Comparison of ENCODE assay signal across 8 mouse cellular contexts in genomic region chr10:44004221-44004751, GRCm38 (mm10).
A peak's percentile ranks its signal among the peaks of the same experiment; 100 is the strongest.
DNase-seq lines count a peak whose midpoint lies in the region; ATAC-seq and TF ChIP-seq lines count a peak whose summit lies in the region.

No protein-coding gene starts in this region.

- H3K4me3 ChIP-seq in thymus, adult 2 months (ENCODE audit: control insufficient read depth, insufficient read depth, low read length) = peak overlapping the region; percentile 89
- H3K4me3 ChIP-seq in heart, embryonic 16.5 days (ENCODE audit: low read length) = peak overlapping the region; percentile 68
- H3K4me3 ChIP-seq in kidney, postnatal 0 days (replicated peaks; ENCODE audit: low read depth, low read length) = peak overlapping the region; percentile 75

- no peak for DNase-seq in thymus, adult 2 months
- DNase-seq in thymus, postnatal 0 days (ENCODE audit: low spot score) = no peak
- DNase-seq in embryo, embryonic 11 days = peak; percentile 51
- DNase-seq in kidney, postnatal 0 days (ENCODE audit: low spot score) = peak; percentile 43
- peak; percentile 21 for DNase-seq in testis, postnatal 14 days (ENCODE audit: low spot score)
- no peak for DNase-seq in cerebellum, adult 8-10 months

- H3K9ac ChIP-seq in heart, embryonic 16.5 days (ENCODE audit: low read length) = peak overlapping the region; percentile 66; the same call in 1 of the 2 replicates
- H3K9ac ChIP-seq in kidney, postnatal 0 days (ENCODE audit: low read depth, low read length) = peak overlapping the region; percentile 60

- no peaks in the 10 kb centered on the region for H3K36me3 ChIP-seq in thymus, adult 2 months (ENCODE audit: control insufficient read depth, insufficient read depth, low read length)
- H3K36me3 ChIP-seq in heart, embryonic 16.5 days (ENCODE audit: control insufficient read depth, insufficient read depth) = no peaks in the 10 kb centered on the region
- no peaks in the 10 kb centered on the region for H3K36me3 ChIP-seq in kidney, postnatal 0 days (ENCODE audit: insufficient read depth, low read length)

- H3K27ac ChIP-seq in thymus, adult 2 months (ENCODE audit: control insufficient read depth, insufficient read depth, low read length) = no peak overlapping the region
- H3K27ac ChIP-seq in heart, embryonic 16.5 days (ENCODE audit: low read length) = no peak overlapping the region
- H3K27ac ChIP-seq in kidney, postnatal 0 days = no peak overlapping the region

- no peaks in the 10 kb centered on the region for H3K9me3 ChIP-seq in heart, embryonic 16.5 days (replicated peaks; ENCODE audit: control insufficient read depth, low read length)
- no peaks in the 10 kb centered on the region for H3K9me3 ChIP-seq in kidney, postnatal 0 days (replicated peaks; ENCODE audit: low read length)

- no peak for ATAC-seq in heart, embryonic 16.5 days (replicated peaks; ENCODE audit: extremely low read depth, insufficient read depth, low FRiP score)
- ATAC-seq in kidney, postnatal 0 days (replicated peaks; ENCODE audit: low FRiP score, low read depth) = no peak
- peak; percentile 19 for ATAC-seq in megakaryocyte, adult 5-6 weeks (ENCODE audit: poor library complexity, severe bottlenecking)

- peak overlapping the region; percentile 77 for H3K4me2 ChIP-seq in heart, embryonic 16.5 days (ENCODE audit: low read depth, low read length)
- peak overlapping the region; percentile 84 for H3K4me2 ChIP-seq in kidney, postnatal 0 days (ENCODE audit: low read length)

- 6% methylated on average over 33 of the region's 33 CpGs for WGBS in thymus, adult 2 months
- WGBS in heart, embryonic 16.5 days = 2% methylated on average over 33 of the region's 33 CpGs
- 2% methylated on average over 33 of the region's 33 CpGs for whole genome bisulfite sequencing in kidney, postnatal 0 days

- no peak for TF ChIP-seq CTCF in thymus, adult 2 months (IDR thresholded peaks at IDR 0.05; ENCODE audit: borderline replicate concordance, control insufficient read depth, extremely low read depth, insufficient read depth, low read length, poor library complexity)
- no peak for TF ChIP-seq CTCF in kidney, postnatal 0 days (IDR thresholded peaks at IDR 0.05; ENCODE audit: low read depth)

- peaks cover 16% of the 10 kb centered on the region; the same call in 1 of the 2 replicates for H3K4me1 ChIP-seq in thymus, adult 2 months (replicated peaks; ENCODE audit: control insufficient read depth, insufficient read depth, low read length)
- peaks cover 9% of the 10 kb centered on the region for H3K4me1 ChIP-seq in heart, embryonic 16.5 days (ENCODE audit: control insufficient read depth, insufficient read depth, low read length)
- peaks cover 3% of the 10 kb centered on the region; the same call in 1 of the 2 replicates for H3K4me1 ChIP-seq in kidney, postnatal 0 days (replicated peaks; ENCODE audit: insufficient read depth, low read length)

- H3K27me3 ChIP-seq in thymus, adult 2 months (ENCODE audit: control insufficient read depth, insufficient read depth, low read length) = peaks cover 17% of the 10 kb centered on the region; the same call in 1 of the 2 replicates
- peaks cover 60% of the 10 kb centered on the region for H3K27me3 ChIP-seq in heart, embryonic 16.5 days (ENCODE audit: control insufficient read depth, insufficient read depth, low read length)
- H3K27me3 ChIP-seq in kidney, postnatal 0 days (ENCODE audit: insufficient read depth, low read length) = peaks cover 24% of the 10 kb centered on the region

- TF ChIP-seq POLR2A in thymus, adult 2 months (IDR thresholded peaks at IDR 0.05; ENCODE audit: control insufficient read depth, extremely low read depth, insufficient read depth, low read length, poor library complexity) = no peak

Comparison
In these comparisons a context has a peak if more than half of its experiments do, and no peak if none do; other contexts are left out.
1. DNase-seq: peak in embryo, embryonic 11 days (single experiment), kidney, postnatal 0 days (single experiment) and testis, postnatal 14 days (single experiment); none in thymus, adult 2 months (single experiment), thymus, postnatal 0 days (single experiment) and cerebellum, adult 8-10 months (single experiment).
2. Peak in every context shown above with its lines, with median percentiles within 50 percentile points of each other: H3K4me3 ChIP-seq.